Mouse (Mus musculus) erythroblast, embryonic 14.5 days (primary cell): ENCODE results near the gene Rftn1.

Experiments
- GATA1 ChIP-seq: IDR thresholded peaks from 2 replicates; pipeline ENCODE4 v1.6.1; 2012; ENCODE audit warnings: low read length, inconsistent platforms, mixed read lengths
- TAL1 ChIP-seq: IDR thresholded peaks from 3 replicates; pipeline ENCODE4 v1.6.1; 2012; ENCODE audit warnings: low read length, inconsistent platforms, mixed read lengths

DNA sequence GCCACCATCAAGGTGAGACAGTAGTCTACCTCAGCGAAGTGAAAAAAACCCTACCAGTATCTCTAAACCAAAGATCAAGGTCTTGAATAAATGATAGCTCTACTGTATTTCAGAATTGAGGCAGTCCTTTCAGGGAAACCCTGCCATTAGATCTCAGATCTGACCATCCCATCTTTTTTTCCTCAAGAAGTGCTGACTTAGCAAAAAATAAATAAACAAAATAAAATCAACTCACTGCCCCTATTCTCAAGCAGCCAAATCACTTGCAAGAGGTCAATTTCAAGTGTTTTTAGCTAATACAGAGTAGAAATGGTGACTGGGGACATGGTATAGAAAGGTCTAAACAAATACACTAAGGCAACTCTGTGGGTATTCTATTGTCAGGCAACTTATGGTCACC, 136.5 kb downstream of the Rftn1 start:
- TF ChIP-seq TAL1 (no peak), GATA1 (no peak)
